Mouse (Mus musculus) lung, postnatal 0 days (tissue): ENCODE measurements around the gene Dzip1l.

Experiments
- CTCF ChIP-seq: IDR thresholded peaks from 2 replicates; pipeline ENCODE4 v1.5.1; 2016; ENCODE audit warnings: antibody characterized with exemption, mild to moderate bottlenecking
- EP300 ChIP-seq: IDR thresholded peaks from 2 replicates; pipeline ENCODE4 v1.6.1; 2016; ENCODE audit warnings: antibody characterized with exemption, mild to moderate bottlenecking, control low read depth

- no peak for TF ChIP-seq CTCF
- no peak for TF ChIP-seq EP300
Observed at GRCm38 (mm10) chr9:99624117-99624516, 5.2 kb upstream of the Dzip1l start.
